Mouse (Mus musculus) adrenal gland, adult 18-20 months (tissue): ENCODE data around the gene Icos. TPM values are rescaled to one million over a fixed set of nuclear protein-coding genes. Genes with fewer than 3 reads are reported as not detected.

Source experiments
- DNase-seq, 2 experiments: peaks; one replicate each; pipeline ENCODE4 v3.0.0; 2021 to 2022; ENCODE audit warnings: low spot score in 2 of 2
- long read RNA-seq, 2 experiments: library from polyadenylated mRNA; stranded (forward); transcript quantifications; one replicate each; pipeline ENCODE4 v2.0.0; 2021
- total RNA-seq, 2 experiments: library from RNA; stranded (reverse); gene quantifications; 1 replicate in 1 of 2; 2 replicates in 1 of 2; pipeline ENCODE4 v1.2.3; 2021

Gene Icos
- total RNA-seq, result under 1 TPM in 1 of 2 experiments, not detected in 1; 0.10 TPM
- long read RNA-seq, experiment 1, result 0 reads
- long read RNA-seq, experiment 2, result 0 reads

- DNase-seq, result no peak
These were observed at the start of gene Icos for GRCm38 (mm10) chr1:60977641-60978040. Icos (plus strand) TSS chr1:60977927.

GRCm38 (mm10) chr1:60929036-60929435 lies 48.7 kb upstream of the Icos start:
- DNase-seq, result no peak

- DNase-seq, result no peak
These were observed 47.3 kb upstream of the Icos start for GRCm38 (mm10) chr1:60930397-60930796.

GRCm38 (mm10) chr1:60935968-60936581 lies 41.7 kb upstream of the Icos start:
- no peak for DNase-seq

GRCm38 (mm10) chr1:60936963-60937711 lies 40.6 kb upstream of the Icos start:
- no peak for DNase-seq

- DNase-seq, result no peak
These were observed 39.5 kb upstream of the Icos start for GRCm38 (mm10) chr1:60938256-60938655.

- DNase-seq, result no peak
These were observed 38.8 kb upstream of the Icos start for GRCm38 (mm10) chr1:60938974-60939373.

- no peak for DNase-seq
These were observed 37.7 kb upstream of the Icos start for GRCm38 (mm10) chr1:60940023-60940422.

GRCm38 (mm10) chr1:60940620-60941019 lies 37.1 kb upstream of the Icos start:
- no peak for DNase-seq

GRCm38 (mm10) chr1:60941056-60942048 lies 36.4 kb upstream of the Icos start:
- DNase-seq, result no peak

- DNase-seq, result no peak
These were observed 34.8 kb upstream of the Icos start for GRCm38 (mm10) chr1:60942921-60943320.

GRCm38 (mm10) chr1:60945633-60946401 lies 31.9 kb upstream of the Icos start:
- DNase-seq, result no peak

GRCm38 (mm10) chr1:60948112-60948511 lies 29.6 kb upstream of the Icos start:
- no peak for DNase-seq

GRCm38 (mm10) chr1:60952958-60953357 lies 24.8 kb upstream of the Icos start:
- DNase-seq, result no peak

GRCm38 (mm10) chr1:60953686-60954085 lies 24.0 kb upstream of the Icos start:
- no peak for DNase-seq

GRCm38 (mm10) chr1:60954759-60955158 lies 23.0 kb upstream of the Icos start:
- DNase-seq, result peak in 1 of 2 experiments; percentile 5

GRCm38 (mm10) chr1:60955186-60955585 lies 22.5 kb upstream of the Icos start:
- no peak for DNase-seq

- DNase-seq, result no peak
These were observed 21.5 kb upstream of the Icos start for GRCm38 (mm10) chr1:60956196-60956595.

- no peak for DNase-seq
These were observed 19.4 kb upstream of the Icos start for GRCm38 (mm10) chr1:60958287-60958686.

- DNase-seq, result no peak
These were observed 18.5 kb upstream of the Icos start for GRCm38 (mm10) chr1:60959246-60959645.

GRCm38 (mm10) chr1:60960451-60960850 lies 17.3 kb upstream of the Icos start:
- peak; percentile 4 to 25 for DNase-seq
